8 mouse cellular contexts compared by ENCODE assay signal in genomic region chr12:86894184-86894839, GRCm38 (mm10). TPM values are rescaled to one million over a fixed set of nuclear protein-coding genes. Genes with fewer than 3 reads are reported as not detected.
DNase-seq lines count a peak whose midpoint lies in the region; ATAC-seq and TF ChIP-seq lines count a peak whose summit lies in the region.

No protein-coding gene starts in this region.

- peak; percentile 55; the same call in 1 of the 2 replicates for TF ChIP-seq EP300 in ES-Bruce4 (IDR thresholded peaks at IDR 0.05; ENCODE audit: insufficient read depth, low read depth, low read length)

- H3K27me3 ChIP-seq in ES-Bruce4 (ENCODE audit: control insufficient read depth, insufficient read depth, low read length, poor library complexity, severe bottlenecking) = no peaks in the 10 kb centered on the region
- no peaks in the 10 kb centered on the region for H3K27me3 ChIP-seq in forebrain, embryonic 13.5 days
- peaks cover 29% of the 10 kb centered on the region for H3K27me3 ChIP-seq in liver, embryonic 15.5 days
- peaks cover 3% of the 10 kb centered on the region; the same call in 1 of the 2 replicates for H3K27me3 ChIP-seq in neural tube, embryonic 11.5 days (ENCODE audit: control insufficient read depth, insufficient read depth, low read length)
- no peaks in the 10 kb centered on the region for H3K27me3 ChIP-seq in stomach, embryonic 16.5 days (ENCODE audit: control insufficient read depth, insufficient read depth, low read length)

- H3K9ac ChIP-seq in ES-Bruce4 (ENCODE audit: low read depth, poor library complexity, severe bottlenecking) = peak overlapping the region; percentile 69
- peak overlapping the region; percentile 66 for H3K9ac ChIP-seq in forebrain, embryonic 13.5 days
- H3K9ac ChIP-seq in liver, embryonic 15.5 days = peak overlapping the region; percentile 57
- H3K9ac ChIP-seq in neural tube, embryonic 11.5 days (ENCODE audit: low read length) = peak overlapping the region; percentile 45
- peak overlapping the region; percentile 77 for H3K9ac ChIP-seq in stomach, embryonic 16.5 days (ENCODE audit: low read length)

- H3K4me1 ChIP-seq in ES-Bruce4 (ENCODE audit: control insufficient read depth, insufficient read depth, low read length) = peaks cover 20% of the 10 kb centered on the region
- H3K4me1 ChIP-seq in forebrain, embryonic 13.5 days = peaks cover 90% of the 10 kb centered on the region
- H3K4me1 ChIP-seq in liver, embryonic 15.5 days (replicated peaks) = peaks cover 92% of the 10 kb centered on the region
- H3K4me1 ChIP-seq in neural tube, embryonic 11.5 days (ENCODE audit: control insufficient read depth, insufficient read depth, low read length) = peaks cover 69% of the 10 kb centered on the region
- peaks cover 80% of the 10 kb centered on the region for H3K4me1 ChIP-seq in stomach, embryonic 16.5 days (ENCODE audit: control insufficient read depth, insufficient read depth, low read length)

- TF ChIP-seq CTCF in ES-Bruce4 (IDR thresholded peaks at IDR 0.05; ENCODE audit: low read depth, low read length) = no peak

- peak overlapping the region; percentile 76 for H3K4me3 ChIP-seq in ES-Bruce4 (ENCODE audit: low read depth, low read length)
- peak overlapping the region; percentile 26 for H3K4me3 ChIP-seq in forebrain, embryonic 13.5 days
- peak overlapping the region; percentile 57 for H3K4me3 ChIP-seq in liver, embryonic 15.5 days (replicated peaks)
- peak overlapping the region; percentile 20 for H3K4me3 ChIP-seq in neural tube, embryonic 11.5 days (ENCODE audit: low read depth, low read length)
- peak overlapping the region; percentile 45 for H3K4me3 ChIP-seq in stomach, embryonic 16.5 days (replicated peaks; ENCODE audit: low read length)

- TF ChIP-seq POLR2A in ES-Bruce4 (IDR thresholded peaks at IDR 0.05; ENCODE audit: insufficient read depth, low read length) = no peak

- no peaks in the 10 kb centered on the region for H3K9me3 ChIP-seq in ES-Bruce4 (replicated peaks; ENCODE audit: control insufficient read depth, insufficient read depth, low read length, poor library complexity, severe bottlenecking)
- H3K9me3 ChIP-seq in forebrain, embryonic 13.5 days (replicated peaks) = no peaks in the 10 kb centered on the region
- no peaks in the 10 kb centered on the region for H3K9me3 ChIP-seq in liver, embryonic 15.5 days (replicated peaks)
- H3K9me3 ChIP-seq in neural tube, embryonic 11.5 days (ENCODE audit: control insufficient read depth, low read length) = no peaks in the 10 kb centered on the region
- H3K9me3 ChIP-seq in stomach, embryonic 16.5 days (replicated peaks; ENCODE audit: control insufficient read depth, low read length) = no peaks in the 10 kb centered on the region

- under 1% methylated on average over 21 of the region's 26 CpGs for WGBS in forebrain, embryonic 13.5 days
- 2% methylated on average over 22 of the region's 26 CpGs for WGBS in liver, embryonic 15.5 days (ENCODE audit: insufficient replicate concordance)
- 0% methylated on average over 21 of the region's 26 CpGs for WGBS in neural tube, embryonic 11.5 days
- under 1% methylated on average over 22 of the region's 26 CpGs for WGBS in stomach, embryonic 16.5 days

- intact Hi-C loops in heart, postnatal 10 days (cut with DNase I) = no loop called here

- peak; percentile 49 for ATAC-seq in cerebellum, adult (ENCODE audit: insufficient number of reproducible peaks, low FRiP score, low TSS enrichment)
- peak; percentile 91 for ATAC-seq in forebrain, embryonic 13.5 days
- ATAC-seq in liver, embryonic 15.5 days (ENCODE audit: insufficient read depth) = peak; percentile 86
- ATAC-seq in neural tube, embryonic 11.5 days (ENCODE audit: insufficient read depth, low FRiP score, low TSS enrichment) = peak; percentile 79
- ATAC-seq in stomach, embryonic 16.5 days (ENCODE audit: insufficient read depth, low FRiP score) = peak; percentile 89

- peak; percentile 99 for DNase-seq in heart, postnatal 10 days
- DNase-seq in kidney, postnatal 4 days = peak; percentile 99
- peak; percentile 93 for DNase-seq in neural tube, embryonic 11.5 days (ENCODE audit: low spot score)

- H3K36me3 ChIP-seq in ES-Bruce4 (ENCODE audit: control insufficient read depth, insufficient read depth, low read length, poor library complexity, severe bottlenecking) = no peaks in the 10 kb centered on the region
- no peaks in the 10 kb centered on the region for H3K36me3 ChIP-seq in forebrain, embryonic 13.5 days (ENCODE audit: poor library complexity, severe bottlenecking)
- no peaks in the 10 kb centered on the region for H3K36me3 ChIP-seq in liver, embryonic 15.5 days (replicated peaks)
- H3K36me3 ChIP-seq in neural tube, embryonic 11.5 days (ENCODE audit: control insufficient read depth, insufficient read depth, low read length) = no peaks in the 10 kb centered on the region
- no peaks in the 10 kb centered on the region for H3K36me3 ChIP-seq in stomach, embryonic 16.5 days (ENCODE audit: control insufficient read depth, insufficient read depth, low read length)

- H3K27ac ChIP-seq in ES-Bruce4 (ENCODE audit: insufficient read depth, low read length) = peak overlapping the region; percentile 92
- H3K27ac ChIP-seq in forebrain, embryonic 13.5 days = peak overlapping the region; percentile 99
- peak overlapping the region; percentile 89 for H3K27ac ChIP-seq in liver, embryonic 15.5 days (replicated peaks)
- peak overlapping the region; percentile 85 for H3K27ac ChIP-seq in neural tube, embryonic 11.5 days (ENCODE audit: low read depth, low read length)
- peak overlapping the region; percentile 100 for H3K27ac ChIP-seq in stomach, embryonic 16.5 days (ENCODE audit: low read length)

- H3K4me2 ChIP-seq in forebrain, embryonic 13.5 days = peak overlapping the region; percentile 71
- peak overlapping the region; percentile 84 for H3K4me2 ChIP-seq in liver, embryonic 15.5 days
- H3K4me2 ChIP-seq in neural tube, embryonic 11.5 days (ENCODE audit: low read depth) = peak overlapping the region; percentile 48
- H3K4me2 ChIP-seq in stomach, embryonic 16.5 days (ENCODE audit: low read depth, low read length) = peak overlapping the region; percentile 92

RNA-seq across cellular contexts. Expression of gene Irf2bpl, which starts 9.7 kb away (rescaled TPM):
- 37.9 and 40.3 TPM in 2 replicates for polyA plus RNA-seq in ES-Bruce4 (2011; ENCODE audit: insufficient read depth, insufficient read length, low read depth, missing spikeins)
- 54.2 and 54.8 TPM in 2 replicates for polyA plus RNA-seq in forebrain, embryonic 13.5 days (2015; fragmentation: Nextera tagmentation; extraction: Ambion mirVana)
- 10 to 100 TPM; 60.3 to 67.5 TPM for total RNA-seq in heart, postnatal 10 days (2021)
- 2.8 and 3.1 TPM in 2 replicates for polyA plus RNA-seq in liver, embryonic 15.5 days (2015; fragmentation: Nextera tagmentation; extraction: Ambion mirVana)
- 19.4 and 20.6 TPM in 2 replicates for polyA plus RNA-seq in neural tube, embryonic 11.5 days (2014; fragmentation: Nextera tagmentation; extraction: Ambion mirVana)
- 10.1 and 11.7 TPM in 2 replicates for polyA plus RNA-seq in stomach, embryonic 16.5 days (2015; fragmentation: Nextera tagmentation; extraction: Ambion mirVana)

RNA-seq across cellular contexts. Expression of gene Cipc, which starts 52.5 kb away (rescaled TPM):
- 21.2 and 23.5 TPM in 2 replicates for polyA plus RNA-seq in ES-Bruce4 (2011; ENCODE audit: insufficient read depth, insufficient read length, low read depth, missing spikeins)
- polyA plus RNA-seq in forebrain, embryonic 13.5 days (2015; fragmentation: Nextera tagmentation; extraction: Ambion mirVana) = 46.1 and 53.1 TPM in 2 replicates
- total RNA-seq in heart, postnatal 10 days (2021) = 10 to 100 TPM; 36.5 to 45.1 TPM
- 7.8 and 8.2 TPM in 2 replicates for polyA plus RNA-seq in liver, embryonic 15.5 days (2015; fragmentation: Nextera tagmentation; extraction: Ambion mirVana)
- 40.1 and 42.8 TPM in 2 replicates for polyA plus RNA-seq in neural tube, embryonic 11.5 days (2014; fragmentation: Nextera tagmentation; extraction: Ambion mirVana)
- polyA plus RNA-seq in stomach, embryonic 16.5 days (2015; fragmentation: Nextera tagmentation; extraction: Ambion mirVana) = 17.8 and 18.1 TPM in 2 replicates

Comparison
In these comparisons a context has a peak if more than half of its experiments do, and no peak if none do; other contexts are left out.
1. Peak in every context shown above with its lines: DNase-seq, ATAC-seq, H3K4me3 ChIP-seq and H3K27ac ChIP-seq.
2. H3K4me3 ChIP-seq: peak in every context shown above with its lines; median percentile 76 in ES-Bruce4; 57 in liver, embryonic 15.5 days; 45 in stomach, embryonic 16.5 days; 26 in forebrain, embryonic 13.5 days; 20 in neural tube, embryonic 11.5 days.